Mouse (Mus musculus) forebrain, embryonic 12.5 days (tissue): ENCODE data around the gene Fzr1. TPM values are rescaled to one million over a fixed set of nuclear protein-coding genes. Genes with fewer than 3 reads are reported as not detected.

Experiments
- ATAC-seq: fragments of 200-750 bp; cut with Nextera tagmentation; 2 replicates; pipeline ENCODE4 v1.8.0; 2017; ENCODE audit warnings: moderate TSS enrichment; ENCODE audit not compliant: low FRiP score
- H3K27ac ChIP-seq: fragments of 300-500 bp; sonication (generic); 2 replicates; pipeline ENCODE4 v1.5.1; 2016; ENCODE audit warnings: mild to moderate bottlenecking
- H3K27me3 ChIP-seq: fragments of 300-500 bp; sonication (generic); 2 replicates; pipeline ENCODE4 v1.6.1; 2016; ENCODE audit warnings: mild to moderate bottlenecking
- H3K36me3 ChIP-seq: fragments of 300-500 bp; sonication (generic); replicated peaks from 2 replicates; pipeline ENCODE4 v1.6.1; 2016; ENCODE audit warnings: mild to moderate bottlenecking
- H3K4me1 ChIP-seq: fragments of 300-500 bp; sonication (generic); 2 replicates; pipeline ENCODE4 v1.6.1; 2016
- H3K4me2 ChIP-seq: fragments of 300-500 bp; sonication (generic); 2 replicates; pipeline ENCODE4 v1.6.1; 2016; ENCODE audit warnings: mild to moderate bottlenecking, moderate library complexity
- H3K4me3 ChIP-seq: fragments of 300-500 bp; sonication (generic); replicated peaks from 2 replicates; pipeline ENCODE4 v1.5.1; 2016; ENCODE audit warnings: mild to moderate bottlenecking
- H3K9ac ChIP-seq: fragments of 300-500 bp; sonication (generic); 2 replicates; pipeline ENCODE4 v1.6.1; 2016; ENCODE audit warnings: mild to moderate bottlenecking
- H3K9me3 ChIP-seq: fragments of 300-500 bp; sonication (generic); 2 replicates; pipeline ENCODE4 v1.6.1; 2016
- WGBS: fragments of 180-500 bp; shearing (Covaris S2); methylation state at CpG from one replicate; pipeline ENCODE4 v1.1.7; 2016; 5-methylcytosine and 5-hydroxymethylcytosine counted together
- polyA plus RNA-seq: library from polyadenylated mRNA; unstranded; fragments of >200 nt; fragmentation: Nextera tagmentation; extraction: Ambion mirVana; gene quantifications from 2 replicates; pipeline ENCODE4 v1.2.1, GENCODE M21; 2016

Gene Fzr1
- polyA plus RNA-seq, 1 experiment from 2014 or later = 148 TPM

DNA sequence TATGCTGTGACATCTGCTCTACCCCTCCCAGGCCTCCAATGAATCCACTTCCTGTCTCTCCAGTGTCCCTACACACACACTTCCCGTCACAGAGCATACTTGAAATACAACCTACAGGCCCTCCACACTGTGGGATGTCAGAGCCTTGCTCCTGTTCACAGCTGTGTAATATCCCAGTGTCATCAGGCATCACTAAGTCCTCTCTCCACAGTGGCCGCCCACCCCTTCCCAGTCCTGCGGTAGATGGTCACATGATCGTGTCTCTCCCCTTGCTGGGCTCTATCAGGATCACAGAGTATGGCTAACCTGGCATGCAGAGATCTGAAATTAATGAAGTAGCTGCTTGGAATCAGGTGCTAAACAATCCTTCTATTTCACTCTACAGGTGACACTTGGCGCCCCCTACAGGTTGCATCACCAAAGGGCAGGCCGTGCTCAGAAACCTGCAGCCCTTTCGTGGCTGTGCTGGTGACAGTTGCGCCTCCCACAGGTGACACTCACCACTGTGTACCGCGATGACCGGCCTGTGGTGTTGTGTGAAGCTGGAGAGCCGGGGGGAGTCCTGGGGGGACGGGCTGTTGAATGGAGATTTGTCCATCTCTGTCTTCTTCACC lies 27.4 kb upstream of the Fzr1 start:
- Histone ChIP-seq H3K36me3 (peaks cover 15% of the 10 kb centered on the region), H3K27ac (no peak overlapping the region), H3K4me3 (no peak overlapping the region), H3K27me3 (peaks cover 59% of the 10 kb centered on the region), H3K9me3 (no peaks in the 10 kb centered on the region), H3K4me1 (peaks cover 76% of the 10 kb centered on the region), H3K4me2 (no peak overlapping the region), H3K9ac (no peak overlapping the region)
- WGBS = 43% methylated on average over 13 of the region's 13 CpGs
- ATAC-seq = no peak

DNA sequence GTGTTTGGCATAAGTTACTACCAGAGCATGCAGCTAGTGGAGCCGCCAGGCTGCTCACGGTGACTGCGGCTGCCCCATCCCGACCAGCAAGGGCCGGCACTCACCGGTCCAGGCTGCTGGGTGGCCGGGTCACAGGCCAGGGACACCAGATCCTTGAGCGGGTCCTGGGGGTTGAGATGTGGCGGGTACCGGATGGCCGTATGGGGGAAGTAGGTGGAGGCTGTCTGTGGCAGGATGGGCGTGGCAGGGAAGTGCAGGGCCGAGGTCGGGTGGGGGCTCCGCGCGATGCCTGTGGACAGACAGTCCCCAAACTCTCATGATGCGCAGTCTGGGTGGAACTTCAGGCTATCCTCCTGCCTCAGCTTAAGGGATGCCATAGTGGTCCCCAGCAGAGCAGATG lies 26.4 kb upstream of the Fzr1 start:
- H3K4me1 ChIP-seq = peaks cover 77% of the 10 kb centered on the region
- H3K9ac ChIP-seq = no peak overlapping the region
- H3K36me3 ChIP-seq = peaks cover 24% of the 10 kb centered on the region
- WGBS = 59% methylated on average over 18 of the region's 18 CpGs
- no peak overlapping the region for H3K4me3 ChIP-seq
- no peaks in the 10 kb centered on the region for H3K9me3 ChIP-seq
- H3K4me2 ChIP-seq = no peak overlapping the region
- peaks cover 69% of the 10 kb centered on the region for H3K27me3 ChIP-seq
- no peak for ATAC-seq
- no peak overlapping the region for H3K27ac ChIP-seq

DNA sequence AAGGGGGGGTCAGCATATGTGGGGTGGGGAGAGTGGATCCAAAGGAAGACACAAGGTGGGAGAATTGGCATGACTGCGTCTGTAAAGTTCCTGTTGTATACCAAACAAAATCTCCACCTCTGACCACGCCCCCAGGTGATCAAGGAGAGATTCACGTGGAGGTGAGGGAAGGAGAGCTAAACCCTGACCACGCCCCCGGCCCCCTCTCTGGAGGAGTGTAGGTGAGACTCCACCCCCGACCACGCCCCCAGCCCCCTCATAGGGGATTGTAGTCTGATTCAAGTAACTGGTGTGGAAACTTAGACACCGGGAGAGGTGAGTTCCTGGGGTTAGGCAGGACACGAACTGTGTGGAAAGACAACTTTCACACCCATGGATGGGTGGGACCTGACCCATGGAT lies 25.8 kb upstream of the Fzr1 start:
- peaks cover 75% of the 10 kb centered on the region for H3K4me1 ChIP-seq
- peaks cover 70% of the 10 kb centered on the region for H3K27me3 ChIP-seq
- H3K4me3 ChIP-seq = no peak overlapping the region
- H3K9me3 ChIP-seq = no peaks in the 10 kb centered on the region
- no peak overlapping the region for H3K27ac ChIP-seq
- WGBS = 12% methylated on average over 9 of the region's 9 CpGs
- no peak overlapping the region for H3K4me2 ChIP-seq
- ATAC-seq = no peak
- H3K9ac ChIP-seq = no peak overlapping the region
- peaks cover 30% of the 10 kb centered on the region for H3K36me3 ChIP-seq

DNA sequence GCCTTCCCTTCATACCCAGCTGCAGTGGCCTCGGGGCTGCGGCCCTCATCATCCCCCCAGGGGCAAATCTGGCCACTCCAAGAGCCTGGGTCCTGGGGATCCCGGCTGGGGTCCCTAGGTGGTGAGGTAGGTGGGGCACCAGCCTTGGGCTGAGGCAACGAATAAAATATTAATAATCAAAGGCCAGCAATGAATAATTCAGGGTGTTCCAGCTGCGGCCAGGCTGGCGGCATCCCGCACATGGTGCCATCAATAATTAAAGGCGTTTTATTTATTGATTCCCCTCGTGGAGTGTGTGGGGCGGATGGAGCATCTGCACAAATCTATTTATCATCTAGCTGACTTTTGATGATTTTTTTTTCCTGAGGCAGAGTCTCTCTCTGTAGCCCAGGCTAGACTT lies 25.2 kb upstream of the Fzr1 start:
- Histone ChIP-seq H3K36me3 (peaks cover 30% of the 10 kb centered on the region), H3K27ac (peak overlapping the region; percentile 84; the same call in 1 of the 2 replicates), H3K9ac (no peak overlapping the region), H3K4me3 (no peak overlapping the region), H3K9me3 (no peaks in the 10 kb centered on the region), H3K27me3 (peaks cover 65% of the 10 kb centered on the region), H3K4me1 (peaks cover 70% of the 10 kb centered on the region), H3K4me2 (no peak overlapping the region)
- 55% methylated on average over 10 of the region's 10 CpGs for WGBS
- no peak for ATAC-seq

DNA sequence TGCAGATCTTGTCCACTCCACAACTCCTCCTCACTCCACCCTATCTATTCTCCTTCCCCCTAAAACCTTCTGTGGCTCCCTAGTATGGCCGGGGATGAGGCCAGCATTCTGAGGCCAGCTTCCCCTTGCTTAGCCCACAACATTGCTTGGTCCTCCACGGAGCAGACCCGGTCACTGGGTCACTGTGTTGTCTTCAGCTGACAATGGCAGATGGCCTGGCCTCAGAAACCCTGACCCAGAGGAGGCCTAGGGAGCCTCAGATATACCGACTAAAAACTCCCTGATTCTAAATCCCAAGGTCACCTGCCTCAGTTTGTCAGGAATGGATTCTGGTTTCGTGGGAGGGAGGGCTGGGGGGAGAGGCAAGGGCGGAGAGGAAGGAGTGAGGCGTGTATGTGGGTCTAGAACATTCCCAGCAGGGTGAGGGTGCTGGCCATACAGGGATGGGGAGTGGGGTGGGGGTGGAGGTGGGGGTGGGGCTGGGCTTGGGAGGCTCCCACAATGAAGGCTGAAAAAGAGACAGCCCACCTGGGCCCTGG lies 24.0 kb upstream of the Fzr1 start:
- H3K36me3 ChIP-seq = peaks cover 30% of the 10 kb centered on the region
- peak overlapping the region; percentile 39 for H3K4me2 ChIP-seq
- no peaks in the 10 kb centered on the region for H3K9me3 ChIP-seq
- peaks cover 55% of the 10 kb centered on the region for H3K27me3 ChIP-seq
- no peak for ATAC-seq
- H3K27ac ChIP-seq = peak overlapping the region; percentile 84
- peak overlapping the region; percentile 11; the same call in 1 of the 2 replicates for H3K4me3 ChIP-seq
- WGBS = 11% methylated on average over 7 of the region's 7 CpGs
- peak overlapping the region; percentile 36 for H3K9ac ChIP-seq
- peaks cover 58% of the 10 kb centered on the region for H3K4me1 ChIP-seq

DNA sequence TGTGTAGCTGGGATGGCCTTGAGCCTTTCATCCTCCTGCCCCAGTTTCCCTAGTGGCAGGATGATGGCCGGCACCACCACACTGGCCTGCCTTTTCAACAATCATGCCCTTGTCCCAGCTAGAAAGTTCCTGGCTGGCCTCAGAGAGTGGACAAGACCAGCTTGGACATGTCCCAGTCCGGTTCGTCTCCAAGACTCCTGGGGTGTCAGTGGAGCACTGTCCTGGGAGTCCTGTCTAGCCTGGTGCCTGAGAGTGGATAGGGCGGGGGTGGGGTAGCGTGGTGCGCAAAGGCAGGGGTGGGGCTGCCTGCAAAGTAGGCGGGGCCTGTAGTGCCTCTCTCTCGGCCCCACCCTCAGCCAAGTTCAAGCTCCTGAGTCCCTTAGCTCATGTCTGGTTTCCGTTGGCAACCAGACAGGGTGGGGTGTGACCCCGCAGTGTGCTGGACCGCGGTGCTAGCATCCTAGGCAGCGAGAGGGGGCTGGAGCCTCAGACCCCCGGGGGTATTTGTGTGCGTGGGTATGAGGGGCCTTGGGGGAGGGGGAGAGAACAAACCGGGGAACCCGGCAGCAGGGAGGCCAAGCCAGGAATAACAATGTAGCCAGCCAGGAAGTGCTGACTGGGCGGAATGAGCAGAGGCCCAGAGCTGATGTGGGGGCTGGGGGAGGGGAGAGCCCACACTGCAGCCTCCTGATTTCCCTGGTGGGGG lies 23.4 kb upstream of the Fzr1 start:
- Histone ChIP-seq H3K27me3 (peaks cover 50% of the 10 kb centered on the region), H3K4me1 (peaks cover 56% of the 10 kb centered on the region), H3K4me2 (peak overlapping the region; percentile 39), H3K4me3 (peak overlapping the region; percentile 11; the same call in 1 of the 2 replicates), H3K9ac (peak overlapping the region; percentile 36), H3K27ac (peak overlapping the region; percentile 84), H3K9me3 (no peaks in the 10 kb centered on the region), H3K36me3 (peaks cover 26% of the 10 kb centered on the region)
- peak; percentile 78 for ATAC-seq
- WGBS = 5% methylated on average over 18 of the region's 18 CpGs

DNA sequence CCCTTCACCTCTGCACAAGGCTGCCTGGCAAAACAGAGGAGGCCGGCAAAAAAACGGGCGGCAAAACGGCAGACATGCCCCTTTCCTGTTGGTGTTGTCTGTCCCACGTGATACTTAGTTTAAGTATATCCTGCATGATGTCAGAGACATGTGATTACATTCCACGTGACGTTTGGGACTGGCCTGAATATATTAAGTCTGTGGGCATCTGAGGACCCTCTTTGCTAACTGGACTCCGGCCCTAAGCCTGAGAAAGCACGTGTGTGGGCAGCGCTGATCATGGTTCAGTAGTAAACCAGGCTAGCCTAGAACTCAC lies 22.8 kb upstream of the Fzr1 start:
- Histone ChIP-seq H3K36me3 (peaks cover 23% of the 10 kb centered on the region), H3K27ac (peak overlapping the region; percentile 84), H3K27me3 (peaks cover 45% of the 10 kb centered on the region), H3K9me3 (no peaks in the 10 kb centered on the region), H3K4me1 (peaks cover 56% of the 10 kb centered on the region), H3K4me3 (no peak overlapping the region), H3K9ac (no peak overlapping the region), H3K4me2 (no peak overlapping the region)
- peak; percentile 24 for ATAC-seq
- 34% methylated on average over 10 of the region's 10 CpGs for whole genome bisulfite sequencing

DNA sequence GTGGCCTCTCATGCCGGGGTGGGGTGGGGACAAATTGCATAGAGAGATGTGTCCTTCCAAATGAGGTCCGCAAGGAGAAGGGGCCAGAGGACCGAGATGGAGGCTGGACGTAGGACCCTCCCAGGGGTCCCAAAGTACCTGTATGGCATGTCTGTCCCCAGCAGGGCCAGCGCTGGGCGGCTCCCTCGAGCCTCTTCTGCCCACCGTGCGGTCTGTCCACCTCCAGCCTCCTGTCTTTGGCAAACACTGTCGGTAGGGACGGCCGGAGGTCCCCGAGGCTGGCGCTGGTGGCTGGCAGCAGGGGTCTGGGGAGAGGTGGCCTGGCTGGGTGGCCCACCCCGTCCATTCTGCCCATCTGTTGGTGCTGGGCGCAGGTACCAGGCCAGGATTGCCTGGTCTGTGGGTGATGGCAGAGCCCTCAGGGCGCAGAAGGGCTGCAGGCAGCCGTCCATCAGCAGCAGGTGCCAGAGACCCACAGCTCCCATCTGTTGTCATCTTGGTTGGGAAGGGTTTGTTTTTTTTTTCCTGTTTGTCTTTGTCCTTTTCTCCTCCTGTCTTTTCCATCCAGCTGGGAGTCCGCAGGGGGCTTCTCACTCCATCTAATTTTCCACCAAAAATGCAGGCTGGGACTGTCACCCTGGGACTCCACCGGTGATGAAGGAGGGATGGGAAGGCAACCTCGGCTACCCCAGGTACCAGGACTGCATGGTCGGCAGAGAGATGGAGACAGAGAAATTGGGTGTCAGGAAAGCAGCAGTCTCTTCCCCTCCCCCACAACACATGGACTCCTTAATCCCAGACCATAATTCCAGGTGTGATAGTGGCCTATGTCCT lies 22.3 kb upstream of the Fzr1 start:
- H3K4me2 ChIP-seq = peak overlapping the region; percentile 19; the same call in 1 of the 2 replicates
- ATAC-seq = no peak
- WGBS = 58% methylated on average over 21 of the region's 22 CpGs
- peak overlapping the region; percentile 84; the same call in 1 of the 2 replicates for H3K27ac ChIP-seq
- H3K9me3 ChIP-seq = no peaks in the 10 kb centered on the region
- H3K9ac ChIP-seq = no peak overlapping the region
- 0 out of 2 replicates have a peak overlapping the region, but pooled peaks have one; percentile 5 for H3K4me3 ChIP-seq
- peaks cover 56% of the 10 kb centered on the region for H3K4me1 ChIP-seq
- peaks cover 18% of the 10 kb centered on the region for H3K36me3 ChIP-seq
- H3K27me3 ChIP-seq = peaks cover 39% of the 10 kb centered on the region

DNA sequence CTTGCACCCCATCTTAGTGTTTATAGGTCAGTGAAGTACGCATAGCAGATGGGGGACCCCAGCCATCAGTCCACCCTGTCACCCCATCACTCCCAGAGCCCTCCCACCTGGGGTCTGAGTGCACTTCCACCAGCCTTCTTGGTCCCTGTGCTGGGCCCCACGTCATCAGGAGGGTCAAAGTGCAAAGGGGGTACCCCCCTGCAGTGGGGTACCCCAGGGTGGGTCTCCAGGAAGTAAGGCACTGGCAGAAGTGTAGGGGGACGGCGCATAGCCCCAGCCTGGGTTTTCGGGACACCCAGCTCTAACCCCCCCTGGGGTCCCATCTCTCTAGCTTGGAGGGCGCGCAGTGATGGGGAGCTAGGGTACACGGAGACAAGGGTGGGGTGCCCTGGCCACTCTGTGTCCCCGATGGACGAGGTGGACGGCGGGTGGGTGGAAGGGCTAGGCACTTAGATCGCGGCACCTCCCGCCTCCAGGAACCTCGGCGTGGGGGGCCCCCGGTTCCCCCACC lies 21.5 kb upstream of the Fzr1 start:
- H3K4me3 ChIP-seq = no peak overlapping the region
- no peak overlapping the region for H3K27ac ChIP-seq
- 80% methylated on average over 18 of the region's 18 CpGs for WGBS
- H3K27me3 ChIP-seq = peaks cover 32% of the 10 kb centered on the region
- H3K9me3 ChIP-seq = no peaks in the 10 kb centered on the region
- H3K9ac ChIP-seq = no peak overlapping the region
- ATAC-seq = no peak
- peaks cover 56% of the 10 kb centered on the region for H3K4me1 ChIP-seq
- H3K4me2 ChIP-seq = no peak overlapping the region
- peaks cover 15% of the 10 kb centered on the region for H3K36me3 ChIP-seq

DNA sequence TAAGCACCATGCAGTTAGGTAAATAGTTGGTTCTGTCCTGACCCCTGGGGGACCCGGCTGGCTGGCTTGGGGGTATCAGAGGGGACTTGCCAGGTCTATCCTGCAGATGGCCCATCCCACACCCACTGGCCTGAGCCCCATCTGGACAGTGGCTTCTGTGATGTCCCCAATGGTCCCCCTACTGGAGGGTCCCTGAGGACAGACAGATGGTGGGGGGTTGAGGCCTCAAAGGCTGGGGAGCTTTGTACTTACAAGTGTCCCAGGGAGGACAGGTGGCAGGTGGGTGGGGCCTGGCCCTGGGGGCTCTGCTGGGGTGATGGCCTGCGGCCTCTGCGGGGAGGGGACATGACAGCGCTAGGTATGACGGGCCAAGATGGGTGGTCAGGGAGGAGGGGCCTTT lies 21.0 kb upstream of the Fzr1 start:
- Histone ChIP-seq H3K4me1 (peaks cover 56% of the 10 kb centered on the region), H3K27me3 (peaks cover 26% of the 10 kb centered on the region), H3K4me2 (no peak overlapping the region), H3K36me3 (peaks cover 15% of the 10 kb centered on the region), H3K4me3 (no peak overlapping the region), H3K27ac (0 out of 2 replicates have a peak overlapping the region, but pooled peaks have one; percentile 13), H3K9ac (no peak overlapping the region), H3K9me3 (no peaks in the 10 kb centered on the region)
- 80% methylated on average over 5 of the region's 5 CpGs for WGBS
- ATAC-seq = no peak

DNA sequence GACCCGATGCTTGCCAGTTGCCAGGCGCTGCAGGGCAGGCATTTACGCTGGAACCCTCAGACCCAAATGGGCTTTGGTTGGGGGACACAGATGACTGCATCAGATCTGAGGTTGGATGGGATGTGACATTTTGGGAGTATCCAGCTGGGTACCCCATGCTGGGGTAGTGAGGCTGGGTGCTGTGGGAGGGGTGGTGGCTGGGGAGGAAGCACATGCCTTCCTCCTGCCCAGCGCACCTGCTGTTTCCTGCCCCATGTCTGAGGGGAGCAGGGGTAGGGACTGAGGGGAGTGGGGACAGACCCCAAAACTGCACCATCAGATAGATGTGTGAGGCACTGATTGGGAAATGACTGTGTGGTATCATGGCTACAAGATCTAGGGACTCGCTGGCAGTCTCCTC lies 18.4 kb upstream of the Fzr1 start:
- H3K27ac ChIP-seq = 0 out of 2 replicates have a peak overlapping the region, but pooled peaks have one; percentile 19
- peaks cover 48% of the 10 kb centered on the region for H3K4me1 ChIP-seq
- 67% methylated on average over 5 of the region's 5 CpGs for whole genome bisulfite sequencing
- no peak overlapping the region for H3K9ac ChIP-seq
- H3K4me3 ChIP-seq = no peak overlapping the region
- H3K27me3 ChIP-seq = peaks cover 17% of the 10 kb centered on the region; the same call in 1 of the 2 replicates
- H3K4me2 ChIP-seq = no peak overlapping the region
- no peak for ATAC-seq
- H3K9me3 ChIP-seq = no peaks in the 10 kb centered on the region
- H3K36me3 ChIP-seq = peaks cover 15% of the 10 kb centered on the region

DNA sequence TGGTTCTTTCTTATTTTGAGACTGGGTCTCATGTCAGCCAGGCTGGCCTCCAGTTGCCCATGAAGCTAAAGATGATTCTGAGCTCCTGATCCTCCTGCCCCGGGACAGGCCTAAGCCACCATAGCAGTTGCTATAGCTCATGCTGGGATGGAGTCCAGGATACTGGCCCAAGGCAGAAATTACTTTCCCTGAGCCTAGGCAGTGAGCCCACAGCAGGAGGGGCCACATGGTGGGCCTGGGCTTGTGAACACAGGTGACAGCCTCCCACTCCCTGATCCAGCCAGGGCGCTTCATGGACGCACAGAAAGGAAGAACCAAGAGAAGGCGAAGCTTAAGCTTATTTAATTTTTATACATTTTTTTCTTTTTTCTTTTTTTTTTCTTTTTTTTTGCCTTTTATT lies 17.5 kb upstream of the Fzr1 start:
- H3K4me3 ChIP-seq = no peak overlapping the region
- H3K4me2 ChIP-seq = no peak overlapping the region
- peaks cover 18% of the 10 kb centered on the region for H3K36me3 ChIP-seq
- 94% methylated on average over 4 of the region's 4 CpGs for WGBS
- no peak overlapping the region for H3K9ac ChIP-seq
- no peaks in the 10 kb centered on the region for H3K9me3 ChIP-seq
- no peak for ATAC-seq
- no peak overlapping the region for H3K27ac ChIP-seq
- peaks cover 16% of the 10 kb centered on the region; the same call in 1 of the 2 replicates for H3K27me3 ChIP-seq
- H3K4me1 ChIP-seq = peaks cover 40% of the 10 kb centered on the region
